Mouse (Mus musculus): ENCODE measurements around the gene Hmga1.

DNA sequence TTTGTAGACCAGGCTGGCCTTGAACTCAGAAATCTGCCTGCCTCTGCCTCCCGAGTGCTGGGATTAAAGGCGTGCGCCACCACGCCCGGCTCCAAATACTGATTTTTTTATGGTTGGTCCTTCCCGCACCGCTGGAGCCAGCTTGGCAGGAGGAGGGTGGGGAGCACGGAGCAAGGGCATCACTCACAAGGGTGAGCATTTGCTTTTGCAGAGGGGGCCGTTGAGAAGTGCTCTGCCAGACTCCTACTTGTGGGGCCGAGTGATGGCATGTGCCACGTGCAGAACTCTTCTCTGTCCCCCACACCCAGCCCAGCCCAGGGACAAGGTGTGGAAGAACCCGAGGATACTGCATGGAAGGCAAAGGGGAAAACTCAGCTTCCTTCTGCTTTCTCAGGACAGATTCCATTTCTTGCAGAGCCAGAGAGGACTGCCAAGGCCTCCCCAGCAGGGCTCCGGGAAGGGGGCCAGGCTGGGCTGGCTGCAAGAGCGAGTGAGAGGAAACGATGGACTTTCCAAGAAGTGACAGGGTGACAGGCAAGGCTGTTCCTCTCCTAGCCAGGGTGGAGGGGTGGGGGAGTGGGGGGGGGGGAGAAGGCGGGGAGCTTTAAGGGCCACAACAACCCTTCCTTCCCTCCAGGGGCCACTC is 18.3 kb downstream of the Hmga1 start:
- TF ChIP-seq CTCF (IDR thresholded peaks at IDR 0.05; ENCODE audit: insufficient read depth, low read depth, low read length) (no peak), POLR2A (IDR thresholded peaks at IDR 0.05; ENCODE audit: insufficient read depth, low read depth, low read length) (no peak)

Measured in olfactory bulb, adult 2 months (tissue).